Comparison of ENCODE assay signal across 9 mouse cellular contexts in genomic region chr7:92234476-92235202, GRCm38 (mm10).
A peak's percentile ranks its signal among the peaks of the same experiment; 100 is the strongest.
DNase-seq lines count a peak whose midpoint lies in the region; ATAC-seq lines count a peak whose summit lies in the region.
"Had no signal": no experiment of that assay in that cellular context is flagged by ENCODE, and none has a peak within 500 bp of the region (broad histone marks: within the 10 kb centered on the region; RNA-seq: fewer than 3 reads in every experiment).

No protein-coding gene starts in this region.

- H3K9ac ChIP-seq in hindbrain, embryonic 11.5 days (ENCODE audit: low read depth, low read length): no peak overlapping the region
- peak overlapping the region; percentile 64 for H3K9ac ChIP-seq in midbrain, embryonic 14.5 days (replicated peaks; ENCODE audit: low read length)

- WGBS in hindbrain, embryonic 11.5 days: 61% methylated on average over 11 of the region's 11 CpGs
- WGBS in midbrain, embryonic 14.5 days: 29% methylated on average over 11 of the region's 11 CpGs

- no peaks in the 10 kb centered on the region for H3K27me3 ChIP-seq in hindbrain, embryonic 11.5 days (ENCODE audit: control insufficient read depth, insufficient read depth, low read length)
- H3K27me3 ChIP-seq in midbrain, embryonic 14.5 days (ENCODE audit: control insufficient read depth, insufficient read depth, low read length): no peaks in the 10 kb centered on the region

- ATAC-seq in hindbrain, embryonic 11.5 days (ENCODE audit: low FRiP score): peak; percentile 57; the same call in 1 of the 2 replicates
- ATAC-seq in midbrain, embryonic 14.5 days (ENCODE audit: low FRiP score, low TSS enrichment): peak; percentile 84
- ATAC-seq: Patski had no signal

- H3K4me1 ChIP-seq in hindbrain, embryonic 11.5 days (replicated peaks; ENCODE audit: control insufficient read depth, insufficient read depth, low read length): no peaks in the 10 kb centered on the region; the same call in 1 of the 2 replicates
- peaks cover 14% of the 10 kb centered on the region; the same call in 1 of the 2 replicates for H3K4me1 ChIP-seq in midbrain, embryonic 14.5 days (ENCODE audit: control insufficient read depth, insufficient read depth, low read length)

- peak overlapping the region; percentile 29 for H3K4me2 ChIP-seq in hindbrain, embryonic 11.5 days (replicated peaks; ENCODE audit: low read depth, low read length)
- peak overlapping the region; percentile 66 for H3K4me2 ChIP-seq in midbrain, embryonic 14.5 days (ENCODE audit: low read length)

- H3K27ac ChIP-seq in hindbrain, embryonic 11.5 days (ENCODE audit: low read depth, low read length): no peak overlapping the region
- H3K27ac ChIP-seq in midbrain, embryonic 14.5 days (replicated peaks; ENCODE audit: low read depth, low read length): peak overlapping the region; percentile 66

- peak; percentile 65 for DNase-seq in cerebellum, adult 11-12 months
- DNase-seq in cerebellum, postnatal 10 days: peak; percentile 47 to 64
- peak; percentile 16 for DNase-seq in hindbrain, embryonic 11.5 days (ENCODE audit: low spot score)
- DNase-seq in midbrain, embryonic 14.5 days: peak; percentile 70
- DNase-seq in testis, postnatal 14 days (ENCODE audit: low spot score): no peak
- DNase-seq in layer of hippocampus, adult 9-11 months: no peak
- no peak for DNase-seq in adrenal gland, postnatal 10 days
- DNase-seq in adrenal gland, adult 2 months: no peak

- no peaks in the 10 kb centered on the region for H3K9me3 ChIP-seq in hindbrain, embryonic 11.5 days (ENCODE audit: control insufficient read depth, low read length)
- no peaks in the 10 kb centered on the region for H3K9me3 ChIP-seq in midbrain, embryonic 14.5 days (ENCODE audit: control insufficient read depth, low read length)

- peak overlapping the region; percentile 31; the same call in 1 of the 2 replicates for H3K4me3 ChIP-seq in hindbrain, embryonic 11.5 days (ENCODE audit: low read depth, low read length)
- peak overlapping the region; percentile 50 for H3K4me3 ChIP-seq in midbrain, embryonic 14.5 days (replicated peaks; ENCODE audit: low read depth, low read length)

- H3K36me3 ChIP-seq in hindbrain, embryonic 11.5 days (ENCODE audit: control insufficient read depth, insufficient read depth, low read length): no peaks in the 10 kb centered on the region
- H3K36me3 ChIP-seq in midbrain, embryonic 14.5 days (ENCODE audit: control insufficient read depth, insufficient read depth, low read length): no peaks in the 10 kb centered on the region

Comparison
In these comparisons a context has a peak if more than half of its experiments do, and no peak if none do; other contexts are left out.
1. DNase-seq: peak in cerebellum, adult 11-12 months (single experiment), cerebellum, postnatal 10 days (2 of 2), hindbrain, embryonic 11.5 days (single experiment) and midbrain, embryonic 14.5 days (single experiment); none in testis, postnatal 14 days (single experiment), layer of hippocampus, adult 9-11 months (single experiment), adrenal gland, postnatal 10 days (single experiment) and adrenal gland, adult 2 months (single experiment).